Mouse (Mus musculus): ENCODE data around the gene Kdm2a. TPM values are rescaled to one million over a fixed set of nuclear protein-coding genes. Genes with fewer than 3 reads are reported as not detected.

Gene Kdm2a
- polyA plus RNA-seq, 1 experiment = 63.5 TPM

DNA sequence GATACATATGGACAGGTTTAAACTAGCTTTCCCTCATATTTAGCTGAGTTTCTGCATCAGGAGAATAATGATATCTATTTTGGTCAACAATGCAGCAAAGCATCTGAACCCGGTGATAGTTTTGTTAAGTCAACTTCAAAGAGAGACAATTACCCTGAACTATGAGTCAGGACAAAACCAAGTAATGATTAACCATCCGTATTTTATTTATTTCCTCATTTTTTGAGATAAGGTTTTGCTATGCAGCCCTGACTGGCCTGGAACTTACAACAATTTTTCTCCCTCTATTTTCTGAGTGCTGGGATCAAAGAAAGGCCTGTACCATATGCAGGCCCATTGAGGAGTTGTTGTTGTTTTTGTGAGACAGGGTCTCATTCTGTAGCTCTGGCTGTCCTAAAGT lies 67.5 kb downstream of the Kdm2a start:
- DNase-seq (ENCODE audit: low spot score) = no peak

DNA sequence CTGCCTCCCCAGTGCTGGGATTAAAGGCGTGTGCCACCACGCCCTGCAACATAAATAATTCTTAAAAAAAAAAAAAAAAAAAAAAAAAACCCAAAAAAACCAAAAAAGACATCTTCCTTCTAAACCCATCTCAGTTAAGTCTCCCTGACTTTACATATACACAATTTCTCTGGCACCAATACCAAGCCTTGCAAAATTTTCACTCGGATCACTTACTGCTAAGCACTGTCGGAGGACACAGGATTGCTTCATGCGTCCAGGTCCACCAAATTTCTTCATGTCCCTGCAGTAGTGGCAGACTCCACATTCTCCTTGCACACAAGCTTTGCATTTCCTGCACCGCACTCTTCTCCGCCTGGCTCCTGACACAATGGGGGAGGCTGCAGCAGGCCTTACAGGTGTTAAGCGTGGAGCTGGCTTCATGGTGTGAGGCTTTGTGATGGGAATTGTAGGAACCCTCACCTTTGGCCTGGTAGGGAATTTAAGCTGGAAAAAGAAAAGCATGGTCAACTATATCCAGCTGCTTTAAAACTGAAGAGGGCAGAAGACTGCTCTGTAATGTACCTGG lies 69.3 kb downstream of the Kdm2a start:
- DNase-seq (ENCODE audit: low spot score) = no peak

DNA sequence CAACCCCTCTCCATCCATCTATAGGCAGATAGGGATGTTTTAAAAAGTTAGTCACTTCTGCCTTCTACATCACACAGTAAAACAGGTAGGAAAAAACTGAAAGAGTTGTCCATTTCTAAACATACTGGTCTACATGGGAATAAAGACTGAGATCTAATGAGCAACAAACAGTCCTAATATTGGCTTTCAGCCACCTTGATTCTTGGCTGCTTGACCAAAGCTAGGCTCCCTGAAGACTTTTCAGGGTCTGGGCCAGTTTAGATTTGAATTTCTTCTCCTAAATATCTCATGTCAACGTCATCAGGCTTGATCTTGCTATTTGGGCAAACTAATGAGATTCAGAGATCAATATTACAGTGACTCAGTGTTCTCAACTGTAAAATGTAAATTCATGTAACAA lies 71.2 kb downstream of the Kdm2a start:
- DNase-seq (ENCODE audit: low spot score) = no peak

DNA sequence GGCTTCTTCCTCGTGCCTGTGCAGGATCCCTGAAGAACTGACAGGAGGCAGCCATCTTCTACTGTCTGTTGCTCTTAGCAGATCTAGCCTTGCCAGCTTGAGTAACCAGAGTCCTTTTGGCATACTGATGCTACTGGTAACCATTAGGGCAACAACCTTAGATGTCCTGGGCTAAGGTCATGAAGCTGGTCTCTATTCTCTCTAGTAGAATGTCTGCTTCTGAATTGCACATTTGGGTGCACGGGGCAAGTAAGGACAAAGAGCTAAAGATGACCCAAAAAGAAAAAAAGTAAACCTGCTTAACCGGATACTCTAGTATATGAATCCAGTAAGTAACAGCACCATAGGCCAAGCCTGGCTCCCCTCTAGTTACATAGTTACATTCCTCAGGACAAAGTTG lies 72.0 kb downstream of the Kdm2a start:
- no peak for DNase-seq (ENCODE audit: low spot score)

DNA sequence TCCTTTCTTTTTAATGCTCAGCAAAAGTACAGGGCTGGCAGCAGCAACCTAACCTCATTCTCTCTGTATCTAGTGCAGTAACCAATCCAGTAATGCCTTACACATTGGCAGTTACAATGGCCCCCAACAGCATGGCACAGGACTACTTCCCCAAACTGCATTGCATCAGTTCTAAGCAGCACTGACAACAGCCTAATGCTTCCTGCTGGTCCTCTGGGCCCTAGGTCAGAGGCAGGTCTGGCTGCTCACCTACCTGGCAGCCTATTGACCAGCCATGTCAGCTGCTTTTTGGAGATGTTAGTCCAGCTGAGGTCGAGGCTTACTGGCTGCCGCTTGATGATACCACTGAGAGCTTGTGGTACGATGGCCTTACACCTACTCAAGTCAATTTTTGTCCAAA lies 76.0 kb downstream of the Kdm2a start:
- no peak for DNase-seq (ENCODE audit: low spot score)

DNA sequence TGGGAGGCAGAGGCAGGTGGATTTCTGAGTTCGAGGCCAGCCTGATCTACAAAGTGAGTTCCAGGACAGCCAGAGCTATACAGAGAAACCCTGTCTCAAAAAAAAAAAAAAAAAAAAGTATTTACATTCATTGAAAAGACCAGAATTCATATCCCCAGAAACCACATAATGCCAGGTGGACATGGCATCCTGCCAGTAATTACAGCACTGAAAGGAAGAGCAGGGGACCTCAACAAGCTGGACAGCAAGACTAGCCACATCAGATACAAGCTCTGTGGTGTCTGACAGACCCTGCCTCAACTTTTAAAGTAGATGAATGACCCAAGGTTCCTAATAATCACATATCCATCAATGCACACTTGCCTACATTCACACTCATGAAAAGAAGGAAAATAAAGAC lies 76.5 kb downstream of the Kdm2a start:
- DNase-seq (ENCODE audit: low spot score) = no peak

DNA sequence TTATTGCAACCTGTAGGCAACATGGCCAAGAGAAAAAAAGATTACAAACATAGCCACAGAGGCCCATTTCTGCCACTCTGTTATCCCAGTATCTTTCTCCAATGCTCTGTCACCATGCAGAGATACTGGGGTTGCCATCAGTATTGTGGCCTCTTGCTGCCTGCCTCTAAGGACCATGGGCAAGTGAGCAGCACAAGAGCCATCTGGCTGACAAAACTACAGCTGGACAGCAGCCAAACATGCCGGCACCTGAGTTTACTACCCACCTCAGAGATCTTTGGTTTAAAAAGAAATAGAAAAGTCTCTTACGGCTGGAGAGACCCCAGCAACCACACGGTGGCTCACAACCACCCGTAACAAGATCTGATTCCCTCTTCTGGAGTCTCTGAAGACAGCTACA lies 78.8 kb downstream of the Kdm2a start:
- no peak for DNase-seq (ENCODE audit: low spot score)

DNA sequence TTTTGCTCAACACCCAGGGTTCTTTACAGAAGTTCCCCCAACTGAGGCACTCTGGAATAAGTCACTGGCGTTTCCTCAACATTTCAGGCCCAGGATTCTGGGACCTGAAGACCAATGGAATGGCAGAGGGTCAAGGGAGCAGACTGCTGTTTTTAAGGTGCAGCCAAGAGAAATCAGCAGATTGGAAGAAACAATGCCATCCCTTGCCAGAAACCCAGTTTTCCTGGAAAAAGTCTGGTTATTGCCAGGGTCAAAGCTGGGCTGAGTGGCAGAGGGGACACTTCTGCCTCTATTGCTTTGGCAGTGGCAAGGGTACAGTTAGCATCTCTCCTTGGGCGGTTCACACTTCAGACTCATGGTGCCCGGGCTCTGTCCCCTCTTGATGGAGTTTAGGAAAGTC lies 80.9 kb downstream of the Kdm2a start:
- DNase-seq (ENCODE audit: low spot score) = no peak

DNA sequence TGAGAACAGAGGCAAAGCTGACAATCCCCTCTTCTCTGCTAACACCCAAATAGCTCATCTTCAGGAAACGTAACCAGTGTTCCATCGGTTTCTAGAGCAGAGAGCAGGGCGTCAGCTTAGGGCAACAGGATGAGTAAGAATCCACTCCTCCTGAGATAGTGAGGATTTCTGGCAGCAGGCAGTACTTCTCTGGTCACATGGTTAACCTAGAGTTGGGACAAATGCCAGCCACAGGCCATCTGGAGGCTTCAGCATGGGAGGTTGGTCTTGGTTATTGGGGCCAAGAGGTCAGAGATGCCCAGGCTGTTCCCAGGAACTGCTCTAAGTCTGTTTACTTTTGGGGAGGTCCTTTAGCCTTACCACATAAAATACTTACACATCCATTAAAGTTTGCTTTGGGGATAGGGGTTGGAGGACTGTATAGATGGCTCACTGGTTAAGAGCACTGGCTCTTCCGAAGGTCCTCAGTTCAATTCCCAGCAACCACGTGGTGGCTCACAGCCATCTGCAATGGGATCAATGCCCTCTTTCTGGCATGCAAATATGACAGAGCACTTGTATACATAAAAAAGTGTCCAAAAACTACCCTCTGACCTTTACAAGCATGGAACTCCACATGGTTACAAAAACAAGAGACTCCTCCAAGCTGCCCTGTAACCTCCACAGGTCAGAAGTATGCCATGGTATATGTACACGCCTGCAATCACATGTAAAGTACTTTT lies 82.7 kb downstream of the Kdm2a start:
- DNase-seq (ENCODE audit: low spot score) = no peak

DNA sequence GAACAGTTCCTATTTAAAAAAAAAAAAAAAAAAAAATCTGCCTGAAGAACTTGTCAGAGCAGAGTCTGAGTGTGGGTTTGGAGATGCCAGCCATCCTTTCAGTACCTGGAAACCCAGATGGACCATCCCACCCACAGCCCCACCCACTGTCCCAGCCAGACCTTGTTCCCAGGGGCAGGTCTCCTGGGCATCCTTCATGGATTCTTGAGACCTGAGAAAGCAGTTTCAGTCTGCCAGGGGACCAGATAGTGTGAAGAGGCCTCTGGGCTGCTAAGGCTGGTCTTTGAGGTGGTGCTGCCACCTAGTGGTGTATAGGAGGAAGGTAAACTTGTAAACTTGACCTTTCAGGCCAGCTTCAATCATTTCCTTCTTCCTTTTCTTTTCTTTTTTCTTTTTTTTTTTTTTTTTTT lies 88.3 kb downstream of the Kdm2a start:
- DNase-seq (ENCODE audit: low spot score) = no peak

DNA sequence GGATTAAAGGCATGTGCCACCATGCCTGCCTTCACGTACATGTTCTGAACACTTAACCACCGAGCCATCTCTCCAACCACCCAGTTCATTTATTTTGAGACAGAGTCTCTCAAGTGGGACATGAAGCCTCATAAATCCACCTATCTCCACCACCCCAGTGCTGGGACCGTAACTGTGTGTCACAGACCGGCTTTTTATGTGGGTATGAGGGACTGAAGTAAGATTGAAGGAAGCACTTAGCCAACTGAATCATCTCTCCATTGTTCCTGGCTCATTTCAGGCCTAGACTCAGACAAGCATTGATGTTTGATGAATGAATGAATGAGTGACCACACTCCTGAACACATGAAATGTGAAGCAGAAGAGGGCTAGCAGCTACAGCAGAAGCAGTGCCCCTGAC lies 88.8 kb downstream of the Kdm2a start:
- DNase-seq (ENCODE audit: low spot score) = no peak

DNA sequence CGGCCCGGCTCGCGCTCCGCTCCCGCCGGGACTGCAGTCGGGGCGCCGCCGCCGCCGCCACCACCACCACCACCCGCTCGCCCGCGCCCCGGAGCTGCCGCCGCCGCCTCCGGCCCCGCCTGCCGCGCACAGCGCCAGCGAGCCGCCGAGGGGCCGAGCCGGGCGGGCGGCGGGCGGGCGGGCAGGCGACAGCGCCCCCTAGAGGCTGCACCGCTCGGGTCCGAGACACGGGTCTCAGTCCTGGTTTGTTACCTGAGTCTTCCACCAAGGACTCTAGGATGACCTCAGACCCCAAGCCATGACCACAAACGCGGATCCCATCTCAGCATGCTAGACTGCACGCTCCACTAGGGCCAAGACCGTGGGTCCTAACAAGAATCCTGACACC lies 91.9 kb downstream of the Kdm2a start, which contains the start of gene Grk2:
TSS of gene Grk2 (minus strand) at position 33 of the 388 bp plus-strand sequence.
- DNase-seq (ENCODE audit: low spot score) = peak; percentile 80

DNA sequence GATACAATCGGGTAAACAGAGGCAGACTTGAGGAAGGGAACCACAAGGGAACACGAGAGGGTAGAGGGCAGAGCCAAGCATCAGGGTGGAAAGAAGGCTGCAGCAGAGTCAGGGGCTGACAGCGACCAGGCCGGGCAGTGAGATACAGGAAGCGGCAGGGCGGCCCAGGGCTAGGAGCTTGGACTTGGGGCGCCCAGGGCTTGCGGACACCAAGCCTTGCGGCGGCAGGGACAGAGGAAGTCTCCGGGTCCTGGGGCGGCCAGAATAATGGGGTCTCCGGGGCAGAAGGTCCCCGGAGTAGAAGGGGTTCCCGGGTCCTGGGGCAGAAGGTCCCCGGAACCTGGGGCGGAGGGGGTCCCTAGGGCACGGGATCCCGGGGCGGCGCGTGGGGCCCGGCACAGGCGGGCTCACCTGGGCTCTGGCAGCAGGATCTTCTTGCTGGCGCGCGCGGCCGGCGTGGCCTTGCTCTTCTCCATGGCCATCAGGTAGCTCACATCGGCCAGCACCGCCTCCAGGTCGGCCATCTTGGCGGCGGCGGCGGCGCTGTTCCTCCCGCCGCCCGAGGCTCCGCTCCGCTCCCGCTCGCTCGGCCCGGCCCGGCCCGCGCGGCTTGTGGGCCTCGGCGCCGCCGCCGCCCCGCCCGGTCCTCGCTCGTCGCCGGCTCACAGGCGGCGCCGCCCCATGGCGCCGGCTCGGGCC lies 92.4 kb downstream of the Kdm2a start:
- DNase-seq (ENCODE audit: low spot score) = peak; percentile 46

DNA sequence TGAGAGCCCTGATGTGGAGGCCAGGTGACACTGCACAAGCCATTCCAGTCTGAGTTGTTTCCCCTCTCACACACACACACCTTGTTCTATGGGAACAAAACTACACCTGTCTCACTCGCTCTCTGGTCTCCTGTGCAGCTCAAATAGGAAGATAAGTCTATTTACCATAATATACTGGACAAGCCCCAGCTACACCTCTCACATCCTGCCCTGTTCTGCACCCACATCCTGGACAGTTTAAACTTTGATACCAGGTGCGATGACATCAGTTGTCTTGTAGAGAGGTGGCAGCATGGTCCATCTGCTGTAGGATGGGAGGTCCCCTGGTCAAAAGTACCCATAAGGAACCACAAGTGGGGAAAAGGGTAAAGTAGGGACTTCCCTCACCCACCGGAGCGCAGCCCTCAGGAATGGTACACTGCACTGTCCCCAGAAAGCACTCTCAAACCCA lies 93.2 kb downstream of the Kdm2a start:
- DNase-seq (ENCODE audit: low spot score) = no peak

DNA sequence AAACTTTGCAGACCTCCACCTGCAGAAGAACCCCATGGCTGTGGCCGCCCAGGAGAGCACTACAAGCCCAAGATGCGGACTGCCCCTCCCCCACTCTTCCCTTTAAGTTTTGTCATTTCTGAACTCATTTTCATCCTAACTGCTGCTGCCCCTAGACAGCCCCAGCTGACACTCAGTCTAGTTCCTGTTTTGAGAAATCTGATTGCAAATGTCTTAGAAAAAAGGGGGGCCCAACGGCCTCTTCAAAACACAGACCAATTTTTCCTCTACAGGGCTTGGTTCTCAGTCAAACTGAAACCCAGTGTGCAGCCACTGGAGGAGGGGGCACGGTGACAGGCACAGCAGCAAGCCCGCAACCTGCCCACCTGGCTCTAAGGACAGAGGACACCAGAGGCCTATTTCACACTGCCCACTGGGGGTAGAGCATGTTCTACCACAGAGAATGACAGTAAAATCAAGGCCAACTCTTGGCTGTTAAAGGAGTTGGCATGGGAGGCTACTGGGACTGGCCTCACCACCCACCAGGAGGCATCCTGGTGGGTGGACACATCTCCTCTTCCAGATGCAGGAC lies 93.7 kb downstream of the Kdm2a start:
- no peak for DNase-seq (ENCODE audit: low spot score)

DNA sequence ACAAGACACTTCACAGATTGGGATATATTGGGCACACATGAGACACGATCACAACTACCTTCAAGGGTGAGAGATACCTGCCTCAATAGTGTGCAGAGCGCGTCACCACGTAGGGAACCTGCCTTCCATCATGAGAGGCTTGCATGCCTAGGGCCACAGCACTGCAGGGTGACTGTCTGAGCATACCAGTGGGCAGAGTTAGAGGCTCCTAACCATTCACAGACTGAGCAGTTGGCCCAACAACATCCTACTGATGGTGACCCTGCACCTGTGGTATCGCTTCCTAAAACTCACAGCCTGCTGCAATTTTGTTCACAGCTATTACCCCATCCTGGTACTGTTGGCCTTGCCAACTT lies 94.5 kb downstream of the Kdm2a start:
- DNase-seq (ENCODE audit: low spot score) = no peak

DNA sequence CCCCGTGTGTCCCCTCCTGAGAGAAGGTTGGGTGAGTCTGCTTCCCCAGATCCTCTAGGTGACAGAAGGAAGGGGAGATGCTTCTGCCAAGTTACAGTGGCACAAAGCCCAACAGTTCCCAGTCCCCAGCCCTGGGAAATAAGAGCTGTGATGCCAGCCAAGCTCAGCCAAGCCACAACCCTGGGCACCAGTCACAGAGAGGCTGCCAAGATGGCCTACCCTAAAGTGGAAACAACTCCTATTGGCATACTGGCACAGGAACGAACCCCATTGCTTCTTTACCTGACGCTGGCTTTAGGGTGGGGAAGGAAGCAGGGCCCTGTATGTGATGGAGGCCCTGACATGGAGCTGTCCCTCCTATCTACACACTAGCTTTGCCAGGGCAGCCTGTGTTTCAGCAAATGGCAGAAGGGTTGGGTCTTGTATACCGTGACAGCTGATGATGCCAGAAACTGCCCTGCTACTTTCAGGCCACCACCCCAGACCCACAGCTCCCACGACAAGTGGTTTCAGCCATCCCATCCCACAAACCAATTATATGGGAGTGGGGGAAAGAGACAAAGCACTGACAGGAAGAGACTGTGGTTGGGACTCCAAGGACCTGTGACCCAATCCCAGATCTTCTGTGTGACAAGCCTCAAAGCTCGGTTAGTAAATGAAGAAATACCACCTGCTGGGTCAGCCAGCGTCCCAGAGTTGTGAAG lies 95.0 kb downstream of the Kdm2a start:
- DNase-seq (ENCODE audit: low spot score) = no peak

DNA sequence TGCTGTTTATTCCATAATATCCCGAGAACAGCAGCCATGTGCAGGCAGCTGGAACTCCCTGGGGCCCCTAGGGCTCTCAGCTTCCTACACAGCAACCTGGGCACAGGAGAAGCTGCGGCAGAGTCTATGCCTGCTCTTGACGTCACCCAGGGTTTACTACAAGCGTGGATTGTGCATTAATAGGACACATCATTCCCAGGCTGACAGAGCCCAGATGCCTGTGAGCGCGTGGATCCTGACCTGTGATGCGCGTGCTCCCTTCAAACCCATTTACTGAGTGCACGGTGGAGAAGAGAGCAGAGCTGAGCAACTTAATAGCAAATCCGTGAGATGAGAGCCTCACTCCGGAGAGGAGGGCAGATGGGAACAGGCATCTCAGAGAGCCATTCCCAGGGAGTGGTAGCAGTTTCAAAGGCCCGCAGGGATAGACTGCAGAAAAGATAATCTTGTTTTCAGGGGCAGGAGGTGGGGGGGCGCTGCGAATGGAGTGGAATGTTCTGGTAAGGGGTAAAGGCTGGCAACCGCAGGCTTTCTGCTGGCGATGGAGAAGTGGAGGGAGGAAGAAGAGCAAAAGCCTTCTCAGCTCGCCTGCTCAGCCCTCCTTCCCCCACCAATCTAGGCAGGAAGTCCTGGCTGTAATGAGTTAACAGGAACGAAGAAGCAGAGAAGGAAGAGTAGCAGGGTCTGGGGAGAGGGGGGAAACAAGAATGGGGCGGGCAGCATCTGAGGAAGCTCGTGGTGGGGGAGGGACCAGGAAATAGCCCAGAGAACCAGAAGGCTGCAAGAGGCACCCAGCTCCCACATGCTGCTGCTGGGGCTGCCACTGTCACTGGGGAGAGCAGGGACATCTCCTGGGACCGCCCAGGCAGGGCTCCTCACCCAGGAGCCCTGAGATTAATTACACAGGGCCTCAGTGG lies 96.1 kb downstream of the Kdm2a start:
- no peak for DNase-seq (ENCODE audit: low spot score)

DNA sequence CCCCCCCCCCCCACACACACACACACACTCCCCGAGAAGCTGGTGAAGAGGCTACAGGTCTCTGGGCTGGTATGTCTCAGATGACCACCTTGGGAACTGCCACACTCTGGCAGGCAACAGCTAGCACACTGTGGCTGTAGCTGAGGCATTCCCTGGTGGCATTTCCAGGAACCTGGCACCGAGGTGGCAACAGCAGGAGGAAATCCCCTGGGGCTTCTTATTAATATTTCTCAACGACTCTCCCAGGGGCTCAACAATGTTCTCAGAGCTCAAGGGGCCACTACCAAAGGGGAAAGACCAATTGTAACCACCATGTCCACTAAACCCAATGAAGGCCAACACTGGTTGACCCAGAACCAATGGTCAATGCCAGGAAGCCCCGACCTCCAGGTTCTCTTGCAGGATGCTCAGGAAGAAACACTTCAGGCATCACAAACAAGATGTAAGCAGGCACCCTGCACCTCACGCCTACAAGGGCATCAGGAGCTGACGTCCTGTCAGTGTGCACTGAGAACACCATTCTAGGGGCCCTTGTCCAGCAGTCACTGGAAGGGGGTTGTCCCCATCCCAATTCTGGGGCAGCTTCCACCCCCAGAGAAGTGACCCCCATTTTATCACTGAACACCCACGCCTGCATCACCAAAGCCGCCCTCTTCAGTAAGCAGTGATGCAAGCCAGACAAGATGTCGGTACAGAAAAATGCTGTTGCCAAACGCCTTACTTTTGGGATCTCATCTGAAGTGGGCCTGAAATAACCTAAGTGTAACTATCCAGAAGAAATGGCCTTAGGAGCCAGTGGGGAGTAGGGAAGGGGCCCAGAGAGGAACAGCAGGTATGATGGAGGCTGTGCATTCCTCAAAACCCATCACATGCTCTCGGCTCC lies 97.0 kb downstream of the Kdm2a start:
- DNase-seq (ENCODE audit: low spot score) = no peak

DNA sequence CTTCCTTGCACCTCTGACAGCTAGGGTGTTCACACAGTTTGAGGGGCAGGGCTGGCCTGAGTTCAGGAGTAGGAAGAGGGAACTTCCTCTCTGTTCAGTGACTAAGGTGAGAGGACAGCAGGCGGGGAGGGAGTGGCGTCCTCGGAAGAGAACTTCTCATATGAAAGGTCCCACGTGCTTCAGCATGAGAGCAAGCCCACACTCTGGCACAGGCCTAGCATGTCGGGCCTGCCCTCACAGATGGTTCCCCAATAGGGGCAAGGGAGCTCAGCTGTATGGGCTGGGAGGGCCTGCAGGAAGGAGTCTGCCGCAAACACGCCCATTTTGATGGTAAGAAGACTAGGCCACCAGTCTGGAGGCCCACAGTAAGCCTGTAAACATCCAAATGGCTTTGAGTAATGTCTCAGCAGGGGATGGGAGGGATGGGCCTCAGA lies 97.8 kb downstream of the Kdm2a start:
- DNase-seq (ENCODE audit: low spot score) = no peak
